Mouse (Mus musculus) intestine, embryonic 16.5 days (tissue): ENCODE data around the gene Chd9. TPM values are rescaled to one million over a fixed set of nuclear protein-coding genes. Genes with fewer than 3 reads are reported as not detected.

Source experiments
- ATAC-seq: fragments of 200-750 bp; cut with Nextera tagmentation; 2 replicates; pipeline ENCODE4 v1.8.0; 2017; ENCODE audit warnings: moderate TSS enrichment, moderate library complexity
- H3K27ac ChIP-seq: fragments of 300-500 bp; sonication (generic); 2 replicates; pipeline ENCODE4 v1.5.1; 2014; ENCODE audit warnings: mild to moderate bottlenecking, low read length
- H3K27me3 ChIP-seq: fragments of 300-500 bp; sonication (generic); replicated peaks from 2 replicates; pipeline ENCODE4 v1.6.1; 2014; ENCODE audit warnings: low read length, control low read depth, mixed read lengths; ENCODE audit not compliant: control insufficient read depth, insufficient read depth
- H3K36me3 ChIP-seq: fragments of 300-500 bp; sonication (generic); 2 replicates; pipeline ENCODE4 v1.6.1; 2014; ENCODE audit warnings: low read length, control low read depth; ENCODE audit not compliant: control insufficient read depth, insufficient read depth
- H3K4me1 ChIP-seq: fragments of 300-500 bp; sonication (generic); 2 replicates; pipeline ENCODE4 v1.6.1; 2014; ENCODE audit warnings: low read length, control low read depth, mixed read lengths; ENCODE audit not compliant: control insufficient read depth, insufficient read depth
- H3K4me2 ChIP-seq: fragments of 300-500 bp; sonication (generic); 2 replicates; pipeline ENCODE4 v1.6.1; 2014; ENCODE audit warnings: low read depth, low read length, control low read depth
- H3K4me3 ChIP-seq: fragments of 300-500 bp; sonication (generic); 2 replicates; pipeline ENCODE4 v1.5.1; 2014; ENCODE audit warnings: mild to moderate bottlenecking, low read length
- H3K9ac ChIP-seq: fragments of 300-500 bp; sonication (generic); 2 replicates; pipeline ENCODE4 v1.6.1; 2014; ENCODE audit warnings: low read depth, low read length
- H3K9me3 ChIP-seq: fragments of 300-500 bp; sonication (generic); 2 replicates; pipeline ENCODE4 v1.6.1; 2016; ENCODE audit warnings: low read length, control low read depth; ENCODE audit not compliant: control insufficient read depth
- WGBS: fragments of 180-500 bp; shearing (Covaris S2); extraction: QIAGEN DNeasy Blood & Tissue Kit; methylation state at CpG from one replicate; pipeline ENCODE4 v1.1.7; 2014; 5-methylcytosine and 5-hydroxymethylcytosine counted together
- polyA plus RNA-seq: library from polyadenylated mRNA; unstranded; fragments of >200 nt; fragmentation: Nextera tagmentation; extraction: Ambion mirVana; gene quantifications from 2 replicates; pipeline ENCODE4 v1.2.1, GENCODE M21; 2015

Gene Chd9
- polyA plus RNA-seq, 1 experiment from 2014 or later, result 283 TPM

DNA sequence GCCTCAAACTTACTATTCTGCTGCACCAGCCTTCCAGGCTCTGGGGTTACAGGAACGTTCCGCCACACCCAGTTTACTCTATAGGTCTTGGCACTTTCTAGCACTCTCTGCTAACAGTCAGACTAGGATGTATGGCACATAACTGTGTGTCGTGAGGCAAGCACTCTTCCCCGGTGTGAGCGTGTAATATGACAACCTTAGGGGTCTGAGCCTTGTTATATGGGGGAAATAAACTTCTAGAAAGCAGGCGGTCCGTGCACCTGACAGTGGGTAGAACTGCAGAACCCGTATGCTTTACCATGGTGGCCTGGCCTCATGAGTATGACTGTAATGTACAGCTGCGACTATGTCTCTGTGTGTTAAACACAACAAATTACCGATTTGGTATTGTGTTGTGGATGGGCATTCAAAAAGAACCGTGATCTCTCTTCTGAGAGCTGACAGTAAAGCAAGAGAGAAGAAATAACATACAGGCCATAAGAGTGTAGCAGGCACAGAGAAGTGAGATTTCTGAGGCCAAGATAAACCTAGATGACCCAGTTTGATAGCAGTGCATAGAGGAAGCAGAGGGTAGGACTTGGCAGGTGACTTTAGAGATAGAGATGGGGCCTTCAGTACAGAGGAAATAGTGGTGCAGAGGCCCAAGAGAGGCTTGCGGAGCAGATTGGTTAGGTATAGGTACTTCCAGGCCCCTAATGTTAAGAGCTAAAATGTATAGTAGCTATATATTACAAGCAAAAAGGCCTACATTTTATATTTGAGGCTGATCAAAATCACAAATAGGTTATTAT, 249.1 kb downstream of the Chd9 start:
- no peaks in the 10 kb centered on the region; the same call in 1 of the 2 replicates for H3K36me3 ChIP-seq
- H3K4me1 ChIP-seq, result no peaks in the 10 kb centered on the region
- no peak overlapping the region for H3K9ac ChIP-seq
- 89% methylated on average over 12 of the region's 12 CpGs for WGBS
- no peak overlapping the region for H3K27ac ChIP-seq
- ATAC-seq, result no peak
- no peaks in the 10 kb centered on the region for H3K27me3 ChIP-seq
- H3K4me3 ChIP-seq, result no peak overlapping the region
- no peaks in the 10 kb centered on the region for H3K9me3 ChIP-seq
- no peak overlapping the region for H3K4me2 ChIP-seq

DNA sequence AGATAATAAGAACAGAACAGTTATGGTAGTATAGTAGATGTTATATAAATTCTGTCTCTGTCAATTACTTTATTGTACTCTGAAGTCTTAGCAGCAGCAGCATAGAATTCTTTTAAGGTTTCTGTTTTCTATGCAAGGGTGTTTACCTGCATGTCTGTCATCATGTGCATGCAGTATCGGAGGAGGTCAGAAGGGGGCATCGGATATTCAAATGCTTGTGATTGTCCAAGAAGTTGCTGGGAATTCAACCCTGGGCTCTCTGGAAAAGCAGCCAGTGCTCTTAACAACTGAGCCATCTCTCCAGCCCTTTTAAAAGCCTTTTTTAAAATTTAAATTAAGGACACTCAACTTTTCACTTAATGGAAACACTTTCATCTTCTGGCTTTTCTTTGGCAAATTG, 251.5 kb downstream of the Chd9 start:
- H3K36me3 ChIP-seq, result no peaks in the 10 kb centered on the region; the same call in 1 of the 2 replicates
- H3K27me3 ChIP-seq, result no peaks in the 10 kb centered on the region

DNA sequence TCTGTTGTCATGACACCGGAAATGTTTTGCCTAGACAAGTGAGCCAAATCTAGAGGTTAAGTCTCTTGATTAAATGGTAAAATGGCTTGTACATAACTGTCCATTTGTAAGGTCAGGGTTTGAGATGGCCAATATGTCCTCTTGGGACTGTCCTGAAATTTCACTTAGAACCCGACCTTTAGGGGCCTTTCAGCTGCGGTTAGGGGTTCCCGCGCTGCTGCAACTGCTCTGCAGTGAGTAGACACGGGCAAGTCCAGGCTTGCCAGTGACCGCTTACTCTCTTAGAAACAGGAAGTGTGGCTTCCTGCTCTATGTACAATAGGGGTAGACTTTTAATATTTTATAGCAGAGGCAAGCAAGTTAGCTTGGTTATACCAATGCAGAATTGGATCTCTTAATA, 253.8 kb downstream of the Chd9 start:
- H3K4me3 ChIP-seq, result no peak overlapping the region
- no peak for ATAC-seq
- H3K27me3 ChIP-seq, result no peaks in the 10 kb centered on the region
- H3K27ac ChIP-seq, result no peak overlapping the region
- H3K36me3 ChIP-seq, result no peaks in the 10 kb centered on the region; the same call in 1 of the 2 replicates
- H3K4me1 ChIP-seq, result no peaks in the 10 kb centered on the region
- 83% methylated on average over 7 of the region's 7 CpGs for WGBS
- H3K4me2 ChIP-seq, result no peak overlapping the region
- no peaks in the 10 kb centered on the region for H3K9me3 ChIP-seq
- no peak overlapping the region for H3K9ac ChIP-seq

More for the DNA sequence above, 251.5 kb downstream of the Chd9 start:
- Histone ChIP-seq H3K9ac (no peak overlapping the region), H3K4me2 (no peak overlapping the region), H3K4me1 (no peaks in the 10 kb centered on the region), H3K27ac (no peak overlapping the region), H3K9me3 (no peaks in the 10 kb centered on the region), H3K4me3 (no peak overlapping the region)
- 94% methylated on average over 2 of the region's 2 CpGs for WGBS
- ATAC-seq, result no peak

DNA sequence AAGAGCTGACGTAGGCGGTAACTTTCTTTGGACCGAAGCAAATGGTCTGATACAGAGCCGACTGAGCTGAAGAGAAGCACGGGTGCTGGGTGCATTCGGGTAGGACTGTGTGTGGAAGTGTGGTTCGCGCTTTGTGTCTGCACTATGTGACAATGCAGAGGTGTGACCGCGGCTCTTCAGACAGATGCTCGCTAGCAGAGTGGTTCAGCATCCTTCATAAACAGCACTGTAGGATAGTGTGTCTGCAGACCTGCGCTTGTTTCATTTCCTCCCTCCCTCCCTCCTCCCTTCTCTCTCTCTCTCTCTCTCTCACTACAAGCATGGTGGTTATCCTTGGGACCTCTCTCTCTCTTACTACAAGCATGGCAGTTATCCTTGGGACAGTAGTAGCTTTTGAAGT, 254.3 kb downstream of the Chd9 start:
- Histone ChIP-seq H3K36me3 (no peaks in the 10 kb centered on the region; the same call in 1 of the 2 replicates), H3K4me3 (no peak overlapping the region), H3K9me3 (no peaks in the 10 kb centered on the region), H3K4me1 (no peaks in the 10 kb centered on the region), H3K4me2 (no peak overlapping the region), H3K27ac (no peak overlapping the region), H3K9ac (no peak overlapping the region), H3K27me3 (no peaks in the 10 kb centered on the region)
- 88% methylated on average over 12 of the region's 12 CpGs for WGBS
- ATAC-seq, result no peak

DNA sequence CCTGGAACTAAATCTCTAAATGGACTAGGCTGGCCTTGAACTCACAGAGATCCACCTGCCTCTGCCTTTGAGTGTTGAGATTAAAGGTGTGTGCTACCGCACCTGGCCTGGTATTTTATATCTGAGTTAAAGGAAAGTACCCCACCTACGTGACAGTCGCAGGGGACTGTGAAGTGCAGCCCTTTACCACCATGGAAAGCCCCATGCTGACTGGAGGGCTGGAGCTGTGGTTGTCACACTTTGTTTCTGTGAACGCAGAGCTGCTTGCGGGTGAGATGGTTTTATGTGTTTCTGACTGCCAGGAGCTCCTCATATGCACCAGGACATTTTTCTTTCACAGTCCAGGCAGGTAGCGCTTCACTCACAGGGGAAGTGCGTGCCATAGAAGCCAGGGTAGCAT, 260.3 kb downstream of the Chd9 start:
- ATAC-seq, result no peak
- 89% methylated on average over 7 of the region's 7 CpGs for WGBS

DNA sequence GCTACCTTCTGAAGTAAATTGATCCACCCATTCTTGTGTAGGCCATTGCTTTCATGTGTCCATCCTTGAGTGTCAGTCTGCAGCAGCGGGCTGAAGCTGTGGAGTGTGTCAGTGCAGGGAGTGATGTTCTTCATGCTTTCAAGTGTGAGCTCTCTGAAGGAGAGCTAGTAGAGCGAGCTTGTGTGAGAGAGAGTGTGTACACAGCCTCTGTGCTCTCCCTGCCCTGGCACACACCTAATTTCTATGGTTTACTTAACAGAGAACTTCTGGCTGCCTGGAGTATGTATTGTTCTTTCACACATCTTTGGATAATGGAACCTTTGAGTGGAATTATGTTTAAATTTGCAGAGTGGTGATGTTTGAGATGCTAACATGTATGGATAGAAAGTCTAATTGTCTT, 261.4 kb downstream of the Chd9 start:
- no peak overlapping the region for H3K27ac ChIP-seq
- H3K4me1 ChIP-seq, result peaks cover 3% of the 10 kb centered on the region; the same call in 1 of the 2 replicates
- H3K4me3 ChIP-seq, result no peak overlapping the region
- no peak overlapping the region for H3K4me2 ChIP-seq
- ATAC-seq, result no peak
- no peak overlapping the region for H3K9ac ChIP-seq
- WGBS, result 81% methylated on average over 2 of the region's 2 CpGs
- no peaks in the 10 kb centered on the region for H3K9me3 ChIP-seq
- no peaks in the 10 kb centered on the region for H3K27me3 ChIP-seq
- H3K36me3 ChIP-seq, result peaks cover 2% of the 10 kb centered on the region; the same call in 1 of the 2 replicates

More for the DNA sequence above, 260.3 kb downstream of the Chd9 start:
- Histone ChIP-seq H3K27me3 (no peaks in the 10 kb centered on the region), H3K9me3 (no peaks in the 10 kb centered on the region), H3K4me1 (no peaks in the 10 kb centered on the region), H3K9ac (no peak overlapping the region), H3K4me3 (no peak overlapping the region), H3K36me3 (peaks cover 2% of the 10 kb centered on the region; the same call in 1 of the 2 replicates), H3K4me2 (no peak overlapping the region), H3K27ac (no peak overlapping the region)

DNA sequence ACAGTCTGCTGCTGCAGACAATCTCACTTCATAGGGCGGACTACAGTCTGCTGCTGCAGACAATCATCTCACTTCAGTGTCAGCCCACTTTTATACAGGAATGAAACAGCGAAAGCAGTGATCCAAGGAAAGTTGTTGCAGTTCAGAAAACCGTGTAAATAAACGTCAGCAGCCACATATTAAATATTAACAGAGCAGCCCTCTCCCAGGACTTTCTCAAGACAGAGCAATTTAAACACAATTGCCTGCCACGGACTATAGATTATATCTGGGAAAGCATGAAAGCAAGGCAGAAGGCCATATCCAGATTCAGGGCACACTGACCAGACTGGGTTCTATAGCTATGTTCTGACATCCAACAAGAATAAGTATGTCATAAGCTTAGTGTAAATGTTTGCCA, 266.0 kb downstream of the Chd9 start:
- no peak overlapping the region for H3K4me2 ChIP-seq
- no peaks in the 10 kb centered on the region for H3K9me3 ChIP-seq
- H3K9ac ChIP-seq, result no peak overlapping the region
- H3K27ac ChIP-seq, result no peak overlapping the region
- H3K4me3 ChIP-seq, result no peak overlapping the region
- peaks cover 9% of the 10 kb centered on the region for H3K36me3 ChIP-seq
- H3K4me1 ChIP-seq, result peaks cover 3% of the 10 kb centered on the region; the same call in 1 of the 2 replicates
- WGBS, result 57% methylated on average over 5 of the region's 5 CpGs
- ATAC-seq, result no peak
- H3K27me3 ChIP-seq, result no peaks in the 10 kb centered on the region

DNA sequence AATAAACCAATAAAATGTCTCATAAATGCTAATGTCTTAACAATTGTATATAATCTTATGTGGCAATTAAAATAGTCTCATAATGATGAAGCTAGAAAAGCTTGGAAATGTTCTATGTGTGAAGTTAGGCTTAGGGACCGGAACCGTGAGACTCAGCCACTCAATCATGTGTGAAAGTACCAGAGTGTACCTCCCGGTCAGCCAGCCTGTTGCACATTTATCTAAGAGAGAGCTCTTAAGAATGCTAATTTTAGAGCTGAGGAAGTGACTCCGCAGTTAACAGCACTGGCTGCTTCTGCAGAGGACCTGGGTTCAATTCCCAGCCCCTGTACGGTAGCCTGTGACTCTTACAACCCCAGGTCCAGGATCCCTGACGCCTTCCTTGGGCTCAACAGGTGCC, 270.0 kb downstream of the Chd9 start:
- no peaks in the 10 kb centered on the region for H3K9me3 ChIP-seq
- no peak overlapping the region for H3K27ac ChIP-seq
- H3K4me3 ChIP-seq, result no peak overlapping the region
- 91% methylated on average over 6 of the region's 6 CpGs for WGBS
- no peak for ATAC-seq
- H3K4me1 ChIP-seq, result peaks cover 3% of the 10 kb centered on the region; the same call in 1 of the 2 replicates
- no peaks in the 10 kb centered on the region for H3K27me3 ChIP-seq
- H3K4me2 ChIP-seq, result no peak overlapping the region
- H3K36me3 ChIP-seq, result peaks cover 7% of the 10 kb centered on the region
- H3K9ac ChIP-seq, result no peak overlapping the region
